Mouse (Mus musculus) ovary, postnatal 10 days (tissue): ENCODE measurements around the gene Olfr10.
"Not testable (repeated sequence)": the region's sequence is repeated elsewhere in the genome, so short reads cannot be mapped to it uniquely, and the experiment has no call there.

Source experiments
- DNase-seq: peaks from one replicate; pipeline ENCODE4 v3.0.0; 2022; ENCODE audit warnings: low spot score

Gene Olfr10

DNA sequence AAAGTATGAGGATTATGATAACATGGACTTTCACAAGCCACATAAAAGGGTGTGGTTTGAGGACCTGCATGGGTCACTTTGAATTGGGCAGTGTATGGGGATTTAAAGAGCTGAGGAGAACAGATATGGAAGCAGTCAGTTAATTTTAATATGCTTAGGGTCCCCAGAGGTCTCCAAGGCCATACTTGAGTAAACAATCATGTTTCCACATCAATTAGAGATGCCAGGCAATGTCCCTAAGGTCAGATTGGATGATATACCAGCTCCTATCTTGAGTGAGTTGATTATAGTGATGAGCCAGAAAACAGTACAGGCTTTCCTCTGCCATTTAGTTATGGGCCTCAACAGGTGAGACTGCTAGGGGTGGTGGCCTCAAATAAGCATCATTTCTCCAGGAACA lies at the start of gene Olfr10:
TSS of gene Olfr10 (plus strand) at position 301 of the 400 bp plus-strand sequence.
- DNase-seq = no peak

DNA sequence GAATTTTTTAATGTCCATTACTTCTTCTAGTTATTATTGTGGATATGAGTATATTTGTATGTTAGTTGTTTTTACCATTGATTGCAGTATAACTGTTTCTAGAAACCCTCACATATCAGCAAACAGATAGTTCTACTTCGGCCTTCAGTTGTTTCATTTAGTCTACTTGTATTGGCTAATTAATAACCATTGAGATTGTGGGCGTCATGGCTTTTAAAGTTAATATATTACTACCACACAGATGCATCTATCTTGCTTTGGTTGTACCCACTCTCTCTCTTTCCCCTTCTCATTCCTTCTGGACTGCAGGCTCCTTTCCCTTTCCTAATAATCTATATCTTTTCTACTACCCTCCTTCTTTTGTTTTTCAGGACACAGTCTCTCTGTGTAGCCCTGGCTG lies 45.2 kb upstream of the Olfr10 start:
- no peak for DNase-seq

GRCm38 (mm10) chr11:49259829-49260228 lies 44.7 kb upstream of the Olfr10 start:
- no peak for DNase-seq

DNA sequence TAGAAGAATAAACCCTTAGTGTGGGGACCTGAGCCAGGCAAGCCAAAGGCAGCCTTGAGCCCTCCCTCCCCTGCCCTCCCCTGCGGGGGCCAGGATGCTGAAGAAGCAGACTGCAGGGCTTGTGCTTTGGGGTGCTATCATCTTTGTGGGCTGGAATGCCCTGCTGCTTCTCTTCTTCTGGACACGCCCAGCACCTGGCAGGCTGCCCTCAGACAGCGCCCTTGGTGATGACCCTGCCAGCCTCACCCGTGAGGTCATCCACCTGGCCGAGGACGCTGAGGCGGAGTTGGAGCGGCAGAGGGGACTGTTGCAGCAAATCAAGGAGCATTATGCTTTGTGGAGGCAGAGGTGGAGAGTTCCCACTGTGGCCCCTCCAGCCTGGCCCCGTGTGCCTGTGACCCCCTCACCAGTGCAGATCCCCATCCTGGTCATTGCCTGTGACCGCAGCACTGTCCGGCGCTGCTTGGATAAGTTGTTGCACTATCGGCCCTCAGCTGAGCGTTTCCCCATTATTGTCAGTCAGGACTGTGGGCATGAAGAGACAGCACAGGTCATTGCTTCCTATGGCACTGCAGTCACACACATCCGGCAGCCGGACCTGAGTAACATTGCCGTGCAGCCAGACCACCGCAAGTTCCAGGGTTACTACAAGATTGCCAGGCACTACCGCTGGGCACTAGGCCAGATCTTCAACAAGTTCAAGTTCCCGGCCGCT lies 43.8 kb upstream of the Olfr10 start:
- no peak for DNase-seq

DNA sequence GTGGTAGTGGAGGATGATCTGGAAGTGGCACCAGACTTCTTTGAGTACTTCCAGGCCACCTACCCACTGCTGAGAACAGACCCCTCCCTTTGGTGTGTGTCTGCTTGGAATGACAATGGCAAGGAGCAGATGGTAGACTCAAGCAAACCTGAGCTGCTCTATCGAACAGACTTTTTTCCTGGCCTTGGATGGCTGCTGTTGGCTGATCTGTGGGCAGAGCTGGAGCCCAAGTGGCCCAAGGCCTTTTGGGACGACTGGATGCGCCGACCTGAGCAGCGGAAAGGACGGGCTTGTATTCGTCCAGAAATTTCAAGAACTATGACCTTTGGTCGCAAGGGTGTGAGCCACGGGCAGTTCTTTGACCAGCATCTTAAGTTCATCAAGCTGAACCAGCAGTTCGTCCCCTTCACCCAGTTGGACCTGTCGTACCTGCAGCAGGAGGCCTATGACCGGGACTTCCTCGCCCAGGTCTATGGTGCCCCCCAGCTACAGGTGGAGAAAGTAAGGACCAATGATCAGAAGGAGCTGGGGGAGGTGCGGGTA lies 43.2 kb upstream of the Olfr10 start:
- DNase-seq = no peak

GRCm38 (mm10) chr11:49262286-49262685 lies 42.3 kb upstream of the Olfr10 start:
- no peak for DNase-seq

DNA sequence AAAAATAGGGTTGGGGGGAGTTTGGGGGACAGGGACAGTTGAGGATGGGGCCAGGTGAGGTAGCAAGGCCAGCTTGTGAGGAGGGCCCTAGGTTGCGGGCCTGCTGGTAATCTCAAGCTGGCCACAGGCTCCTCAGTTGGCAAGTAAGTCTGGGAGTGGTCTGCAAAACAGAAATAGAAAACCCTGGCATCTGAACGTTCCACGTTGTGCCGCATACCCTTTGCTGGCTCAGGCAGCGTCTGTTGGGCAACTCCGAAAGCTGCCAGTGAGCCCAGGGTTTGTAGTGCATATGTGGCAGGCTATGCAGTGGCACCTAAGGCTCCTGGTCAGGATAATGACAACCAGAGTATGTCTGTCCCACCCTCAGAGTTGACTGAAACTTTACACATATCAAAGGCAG lies 41.4 kb upstream of the Olfr10 start:
- DNase-seq = no peak

DNA sequence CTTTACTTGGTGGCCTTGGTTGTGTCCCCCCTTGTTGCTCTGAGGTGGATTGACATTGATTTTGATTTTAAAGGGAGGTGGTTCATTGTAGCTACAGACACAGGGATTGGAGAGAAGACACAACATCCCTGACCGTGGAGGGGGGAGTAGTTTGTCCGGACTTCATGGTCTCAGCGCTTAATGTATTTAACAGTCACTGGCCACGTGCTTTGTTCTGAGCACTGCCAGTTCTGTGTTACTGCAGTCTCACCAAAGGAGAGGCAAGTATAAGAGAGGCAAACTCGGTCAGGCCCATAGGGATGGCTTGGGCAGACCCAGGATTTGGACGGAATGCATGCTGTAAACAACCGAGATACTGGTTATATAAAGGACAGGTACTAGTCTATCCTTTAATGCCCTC lies 40.5 kb upstream of the Olfr10 start:
- no peak for DNase-seq

GRCm38 (mm10) chr11:49264622-49265021 lies 39.9 kb upstream of the Olfr10 start:
- DNase-seq = no peak

- DNase-seq = no peak
Measured at GRCm38 (mm10) chr11:49265101-49265500, 39.4 kb upstream of the Olfr10 start.

GRCm38 (mm10) chr11:49266671-49267070 lies 37.9 kb upstream of the Olfr10 start:
- DNase-seq = no peak

GRCm38 (mm10) chr11:49267316-49267715 lies 37.2 kb upstream of the Olfr10 start:
- DNase-seq = no peak

- no peak for DNase-seq
Measured at GRCm38 (mm10) chr11:49267970-49268579, 36.5 kb upstream of the Olfr10 start.

- DNase-seq = no peak
Measured at GRCm38 (mm10) chr11:49269761-49270160, 34.8 kb upstream of the Olfr10 start.

DNA sequence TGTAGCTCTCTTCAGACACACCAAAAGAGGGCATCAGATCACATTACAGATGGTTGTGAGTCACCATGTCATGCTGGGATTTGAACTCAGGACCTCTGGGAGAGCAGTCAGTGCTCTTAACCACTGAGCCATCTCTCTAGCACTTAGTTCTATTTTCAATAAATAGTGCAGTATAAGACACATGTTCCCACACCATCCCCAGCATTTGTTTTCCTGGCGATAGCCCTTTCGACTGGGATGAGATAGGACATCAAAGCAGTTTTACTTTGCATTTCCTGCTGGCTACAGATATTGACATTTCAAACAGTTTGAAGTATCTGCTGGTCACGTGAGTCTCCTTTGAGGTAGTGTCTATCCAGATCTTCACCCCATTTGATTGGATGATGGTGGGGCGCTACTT lies 34.2 kb upstream of the Olfr10 start:
- DNase-seq = no peak

DNA sequence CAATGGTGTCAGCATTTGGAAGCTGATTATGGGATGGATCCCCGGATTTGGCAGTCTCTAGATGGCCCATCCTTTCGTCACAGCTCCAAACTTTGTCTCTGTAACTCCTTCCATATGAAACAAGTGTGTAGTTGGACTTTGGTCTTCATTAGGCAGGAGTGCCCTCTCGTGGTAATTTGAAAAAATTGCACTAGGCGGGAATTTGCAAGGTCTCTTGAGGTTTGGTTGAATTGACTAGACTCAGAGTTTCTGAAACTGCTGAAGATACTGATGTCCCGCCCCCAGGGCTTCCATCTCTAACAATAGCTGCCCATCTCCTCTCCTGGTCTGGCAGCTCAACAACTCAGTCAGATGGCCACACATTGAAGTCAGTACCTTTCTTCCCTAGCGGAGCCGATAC lies 33.2 kb upstream of the Olfr10 start:
- no peak for DNase-seq

GRCm38 (mm10) chr11:49273834-49274519 lies 30.6 kb upstream of the Olfr10 start:
- DNase-seq = no peak

DNA sequence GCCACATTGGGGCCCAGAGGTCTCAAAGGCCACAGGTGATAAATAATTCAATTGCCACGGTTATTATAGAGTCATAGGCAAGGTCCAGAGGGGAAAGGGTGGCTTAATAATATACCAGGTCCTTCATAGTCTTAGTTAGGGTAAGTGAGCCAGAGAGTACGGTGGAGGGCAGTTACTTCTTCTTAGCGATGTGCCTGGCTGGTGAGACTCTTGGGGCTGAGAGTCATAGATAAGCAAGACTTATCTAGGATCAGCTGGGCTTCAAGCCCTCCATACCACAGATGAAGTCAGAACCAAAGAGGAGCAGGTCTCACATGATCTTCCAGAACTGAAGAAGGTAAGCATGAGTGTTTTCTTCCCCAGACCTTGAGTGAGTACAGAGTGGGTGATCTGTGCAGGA lies 26.3 kb upstream of the Olfr10 start, which contains the start of gene Olfr1393:
TSS of gene Olfr1393 (plus strand) at position 83 of the 400 bp plus-strand sequence.
- no peak for DNase-seq

- not testable (repeated sequence) for DNase-seq
Measured at GRCm38 (mm10) chr11:49284982-49285381, 19.6 kb upstream of the Olfr10 start, which contains the start of gene Olfr1392. TSS of gene Olfr1392 (plus strand) at chr11:49285282.

GRCm38 (mm10) chr11:49287251-49287650 lies 17.3 kb upstream of the Olfr10 start:
- DNase-seq = no peak

GRCm38 (mm10) chr11:49292777-49293176 lies 11.8 kb upstream of the Olfr10 start:
- DNase-seq = no peak

DNA sequence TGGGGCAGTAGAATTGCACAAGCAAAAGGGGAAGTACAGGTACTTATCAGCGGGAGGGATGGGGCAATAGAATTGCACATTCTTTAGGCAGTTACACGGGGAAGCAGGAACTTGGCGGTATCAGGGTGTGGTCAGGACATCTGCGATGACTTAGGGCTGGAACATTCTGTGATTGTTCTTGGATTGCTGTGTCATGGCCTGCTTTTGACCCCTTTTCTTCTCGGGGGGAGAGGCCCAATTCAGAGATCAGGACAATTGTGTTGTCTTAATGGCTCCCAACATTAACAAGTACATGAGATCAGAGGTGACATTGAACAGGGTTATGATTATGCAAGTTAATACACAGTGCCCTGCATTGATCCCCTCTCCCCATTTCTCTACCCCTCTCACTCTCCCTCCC lies 4.0 kb downstream of the Olfr10 start:
- DNase-seq = not testable (repeated sequence)

GRCm38 (mm10) chr11:49322442-49322841 lies 17.9 kb downstream of the Olfr10 start, which contains the start of gene Olfr1391:
TSS of gene Olfr1391 (plus strand) at chr11:49322742.
- DNase-seq = no peak
